Mouse (Mus musculus) kidney, postnatal 14 days (tissue): Measurements from ENCODE around the gene Gm43191.
"Not testable (repeated sequence)": the region's sequence is repeated elsewhere in the genome, so short reads cannot be mapped to it uniquely, and the experiment has no call there.

Experiments used
- DNase-seq: peaks from one replicate; pipeline ENCODE4 v3.0.0; 2022; ENCODE audit warnings: mixed read lengths

Gene Gm43191

GRCm38 (mm10) chr3:116681160-116681559 lies at the start of gene Gm43191:
Gene Gm43191 (minus strand): TSS chr3:116681260.
- no peak for DNase-seq

- no peak for DNase-seq
These were observed 48.6 kb upstream of the Gm43191 start for GRCm38 (mm10) chr3:116729483-116730174.

- DNase-seq: no peak
These were observed 45.7 kb upstream of the Gm43191 start for GRCm38 (mm10) chr3:116726807-116727206.

DNA sequence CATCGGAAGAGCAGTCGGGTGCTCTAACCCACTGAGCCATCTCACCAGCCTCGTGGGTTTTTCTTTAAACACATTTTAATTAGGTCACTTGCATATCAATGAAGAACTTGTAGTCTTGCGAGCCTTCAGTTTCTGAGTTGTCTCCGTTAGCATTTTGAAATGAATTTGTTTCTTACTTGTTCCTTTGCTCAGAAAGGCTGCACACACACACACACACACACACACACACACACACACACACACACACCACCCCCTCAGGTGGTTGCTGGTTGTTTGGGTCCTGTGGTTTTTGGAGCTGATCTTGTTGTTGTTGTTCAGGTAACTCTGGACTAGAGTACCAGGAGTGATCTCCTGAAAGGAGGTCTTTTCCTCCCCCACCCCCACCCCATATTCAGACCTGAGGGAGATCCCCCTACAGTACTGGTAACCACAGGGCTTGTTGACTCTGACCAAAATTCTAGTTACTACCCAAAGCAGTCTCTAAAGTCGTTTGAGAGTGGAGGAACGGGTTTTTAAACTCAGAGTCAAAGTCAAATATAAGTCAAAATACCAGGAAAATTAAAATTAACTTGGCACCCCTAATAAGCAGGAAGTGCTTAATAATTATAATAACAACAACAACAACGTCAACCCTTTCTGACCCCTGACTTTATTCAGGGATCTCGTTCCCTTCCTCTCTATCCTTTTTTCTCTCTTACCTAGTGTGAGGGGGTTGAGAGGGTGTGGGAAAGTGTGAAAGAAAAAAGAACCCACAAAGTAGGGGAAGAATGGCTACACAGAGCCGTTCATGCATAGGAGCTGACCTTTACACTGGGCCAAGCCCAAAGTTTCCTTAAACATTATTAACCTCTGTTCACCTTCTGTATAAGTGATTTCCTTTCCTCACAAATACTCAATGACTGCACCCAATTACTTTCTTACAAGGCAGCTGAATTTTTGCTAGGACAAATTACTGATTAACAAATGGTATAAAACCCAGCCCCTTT lies 42.7 kb upstream of the Gm43191 start:
- DNase-seq: no peak

DNA sequence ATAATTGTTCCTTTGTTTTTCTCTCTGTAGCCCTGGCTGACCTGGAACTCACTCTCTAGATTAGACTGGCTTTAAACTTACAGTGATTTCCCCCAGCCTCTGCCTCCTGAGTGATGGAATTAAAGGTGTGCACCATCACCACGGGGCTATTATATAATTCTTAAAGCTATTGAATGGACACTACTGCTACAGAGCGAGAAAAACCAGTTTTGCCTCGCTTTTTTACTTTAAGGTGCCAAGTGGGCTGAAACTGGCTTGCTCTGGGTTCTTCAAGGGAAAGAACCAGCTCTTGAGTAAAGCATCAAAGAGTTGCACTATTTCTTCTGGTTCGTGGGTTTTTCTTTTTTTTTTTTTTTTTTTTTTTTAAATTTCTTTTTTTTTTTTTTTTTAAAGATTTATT lies 41.9 kb upstream of the Gm43191 start:
- peak; percentile 24 for DNase-seq

DNA sequence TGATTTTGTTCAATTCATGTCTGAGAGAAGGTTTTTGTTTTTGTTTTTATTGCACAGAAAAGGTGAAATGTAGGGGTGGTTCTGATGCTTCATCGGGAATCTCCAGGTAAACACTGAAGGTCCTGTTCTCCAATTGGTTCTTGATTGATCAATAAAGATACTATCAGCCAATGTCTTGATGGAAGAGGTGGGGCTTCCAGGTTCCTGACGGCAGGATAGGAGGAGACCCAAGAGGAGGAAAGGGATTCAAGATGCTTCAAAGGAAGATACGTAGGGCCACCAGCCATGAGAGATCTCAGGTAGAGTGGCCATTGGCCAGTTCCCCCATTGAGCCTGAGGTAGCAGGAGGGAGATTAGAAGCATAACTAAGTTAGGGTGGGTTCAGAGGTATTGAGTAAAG lies 37.9 kb upstream of the Gm43191 start:
- DNase-seq: no peak

DNA sequence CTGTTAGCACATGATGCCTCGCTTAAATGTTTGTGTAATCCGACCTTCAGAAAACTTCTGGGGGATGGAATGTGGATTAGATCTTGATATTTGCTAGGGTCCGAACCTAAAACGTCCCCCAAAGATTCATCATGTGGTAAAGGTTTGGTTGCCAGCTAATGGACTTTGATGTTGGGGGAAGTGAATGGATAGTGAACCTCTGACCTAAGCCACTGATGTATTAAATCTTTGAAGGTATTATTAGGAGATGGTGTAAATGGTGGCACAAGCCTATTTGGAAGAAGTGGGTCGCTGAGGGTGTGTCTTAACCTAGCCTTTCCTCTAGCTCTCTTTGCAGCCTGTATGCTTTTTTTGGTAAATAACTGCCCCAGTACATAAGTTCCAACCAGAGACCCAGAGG lies 32.0 kb upstream of the Gm43191 start:
- peak; percentile 7 for DNase-seq

DNA sequence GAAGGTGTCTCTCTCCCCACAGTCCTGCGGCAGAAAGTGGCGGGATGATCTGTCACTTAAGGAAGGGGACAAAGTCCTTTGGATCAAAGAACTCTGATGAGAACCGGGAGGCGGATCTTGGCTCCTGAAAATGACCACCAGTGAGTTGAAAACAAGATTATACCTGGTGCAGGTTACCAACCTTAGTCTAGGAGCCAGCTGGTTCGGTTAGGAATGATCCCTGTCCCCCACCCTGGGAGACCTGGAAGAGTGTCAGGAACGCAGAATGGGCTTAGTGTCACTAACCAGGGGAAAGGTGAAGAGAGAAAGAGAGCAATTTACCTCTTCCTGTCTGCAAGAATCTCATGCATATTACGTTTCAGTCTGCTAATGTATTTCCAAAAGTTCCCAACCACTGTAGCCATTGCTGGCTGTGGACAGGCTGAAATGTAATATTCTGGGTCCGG lies 31.4 kb upstream of the Gm43191 start, which contains the start of gene Slc35a3:
Gene Slc35a3 (minus strand): TSS at position 396 of the 446 bp plus-strand sequence.
- no peak for DNase-seq

- DNase-seq: peak; percentile 87
These were observed 30.8 kb upstream of the Gm43191 start for GRCm38 (mm10) chr3:116711624-116712435.

DNA sequence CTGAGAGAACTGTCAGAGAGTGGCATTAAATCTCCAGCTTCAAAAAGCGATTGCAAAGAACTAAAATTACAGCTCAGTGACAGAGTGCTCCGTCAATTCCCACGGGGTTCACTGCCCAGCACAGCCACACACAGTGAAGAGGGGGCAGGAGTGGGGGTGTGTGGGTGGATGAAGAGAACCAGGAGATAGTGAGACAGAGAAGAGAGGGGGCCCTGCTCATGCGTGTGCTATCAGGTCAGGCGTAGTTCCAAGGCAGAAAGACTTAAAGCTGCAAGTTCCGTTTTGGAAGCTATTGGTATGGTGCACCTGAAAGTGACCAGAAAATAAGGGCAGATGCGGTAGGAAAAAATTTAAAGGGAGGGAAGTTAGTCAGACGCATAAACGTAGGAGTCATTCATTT lies 29.9 kb upstream of the Gm43191 start:
- DNase-seq: no peak

GRCm38 (mm10) chr3:116705637-116706204 lies 24.7 kb upstream of the Gm43191 start:
- no peak for DNase-seq

DNA sequence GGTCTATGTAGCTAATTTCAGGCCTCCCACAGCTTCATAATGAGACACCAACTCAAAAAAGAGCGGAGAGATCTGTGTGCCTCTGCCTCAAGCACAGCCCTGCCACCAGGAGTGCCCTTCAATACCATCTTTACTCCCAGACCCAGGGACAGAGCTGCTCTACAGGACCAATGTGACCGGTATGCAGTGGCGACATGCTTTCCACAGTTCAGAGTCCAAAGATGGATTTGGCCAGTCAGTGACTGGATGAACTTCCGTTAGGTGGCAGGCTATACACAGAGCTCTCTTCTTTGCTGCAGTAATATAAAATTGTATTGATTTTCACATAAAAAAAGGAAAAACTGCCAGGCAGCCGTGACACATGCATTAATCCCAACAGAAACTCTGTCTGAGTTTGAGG lies 22.8 kb upstream of the Gm43191 start:
- peak; percentile 8 for DNase-seq

GRCm38 (mm10) chr3:116702647-116703272 lies 21.7 kb upstream of the Gm43191 start:
- no peak for DNase-seq

- no peak for DNase-seq
These were observed 20.5 kb upstream of the Gm43191 start for GRCm38 (mm10) chr3:116701601-116702000.

- peak; percentile 13 for DNase-seq
These were observed 17.7 kb upstream of the Gm43191 start for GRCm38 (mm10) chr3:116698786-116699185.

DNA sequence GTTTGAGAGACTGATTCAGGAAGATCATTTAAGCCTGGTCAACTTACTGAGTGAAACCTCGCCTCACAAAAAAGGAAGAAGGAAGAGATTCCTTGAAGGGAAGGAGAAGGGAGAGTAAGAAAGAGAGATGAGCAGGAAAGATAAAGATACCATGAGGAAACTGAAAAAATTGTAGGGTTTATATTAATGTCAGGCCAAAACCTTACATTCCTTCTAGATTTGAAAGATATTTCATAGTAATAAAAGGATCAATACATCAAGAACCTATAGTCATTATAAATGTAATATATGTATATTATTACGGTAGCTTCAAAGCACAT lies 14.6 kb upstream of the Gm43191 start:
- DNase-seq: no peak

DNA sequence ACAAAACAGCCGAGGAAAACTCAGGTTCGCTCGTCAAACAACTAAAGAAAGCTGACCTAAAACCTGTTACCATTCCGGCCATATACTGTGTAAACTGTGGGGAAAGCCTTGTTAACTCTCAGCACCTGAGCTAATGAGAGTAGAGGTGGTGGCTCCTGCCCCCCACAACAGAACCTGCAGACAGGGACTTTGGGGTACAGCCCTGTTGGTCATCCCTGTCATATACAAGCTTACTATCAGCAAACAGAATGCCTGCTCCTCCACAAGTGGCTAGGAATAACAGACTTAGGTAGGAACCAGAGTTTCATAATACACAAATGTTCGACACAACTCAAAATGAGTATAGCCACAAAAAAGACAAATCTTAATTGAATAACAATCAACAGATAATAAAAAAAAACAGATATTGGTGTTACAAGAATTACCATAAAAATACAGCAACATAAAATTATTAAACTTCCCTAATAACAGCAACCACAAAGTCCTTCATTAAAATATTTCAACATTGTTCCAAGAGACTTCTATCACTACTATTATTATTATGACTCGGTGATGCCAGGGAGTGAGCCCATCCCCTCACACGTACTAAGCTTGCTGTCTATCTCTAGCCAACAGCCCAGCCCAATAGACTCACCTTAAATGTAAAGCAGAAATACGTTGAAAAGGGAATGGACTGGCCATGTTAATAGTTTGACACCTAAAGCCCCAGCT lies 14.1 kb upstream of the Gm43191 start:
- no peak for DNase-seq

DNA sequence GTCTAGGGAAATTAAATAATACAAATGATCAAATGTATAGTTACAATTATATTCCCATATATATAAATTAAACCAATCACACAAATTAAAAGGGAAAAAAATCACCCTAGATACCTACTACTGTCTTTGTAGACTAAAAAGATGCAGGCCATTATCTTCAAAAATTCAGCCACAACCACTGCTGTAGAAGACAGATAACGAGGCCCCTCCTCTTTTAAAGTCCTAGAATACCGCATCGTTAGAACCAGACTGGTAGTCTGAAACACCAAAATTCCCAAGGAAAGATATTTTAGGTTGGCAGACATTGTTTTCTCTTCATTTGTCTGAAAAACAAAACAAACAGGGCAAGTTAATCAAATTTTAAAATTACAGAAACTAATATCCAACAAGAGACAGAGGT lies 13.3 kb upstream of the Gm43191 start:
- no peak for DNase-seq

- not testable (repeated sequence) for DNase-seq
These were observed 16.8 kb downstream of the Gm43191 start for GRCm38 (mm10) chr3:116664281-116664680.

DNA sequence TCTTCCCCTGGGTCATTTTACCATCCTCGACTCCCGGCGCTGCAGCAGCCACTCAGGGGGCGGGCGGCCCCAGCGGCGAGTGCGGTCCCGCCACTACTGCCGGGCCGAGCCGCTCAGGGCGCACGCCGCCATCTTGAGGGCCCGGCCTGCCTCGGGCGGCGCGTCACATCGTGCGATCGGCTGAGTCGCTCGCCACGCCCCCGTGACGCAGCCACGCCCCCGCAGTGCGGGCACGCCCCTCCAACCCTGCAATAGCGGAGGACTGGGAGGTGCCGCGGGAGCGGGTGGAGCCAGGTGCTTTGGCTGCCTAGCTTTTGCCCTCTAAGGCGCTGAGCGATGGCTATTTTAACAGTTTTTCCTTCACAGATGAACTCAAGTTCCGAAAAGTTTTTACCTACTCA lies 18.6 kb downstream of the Gm43191 start, which contains the start of gene Mfsd14a:
Gene Mfsd14a (minus strand): TSS at position 215 of the 401 bp plus-strand sequence.
- DNase-seq: peak; percentile 100

GRCm38 (mm10) chr3:116661870-116662414 lies 19.1 kb downstream of the Gm43191 start:
- no peak for DNase-seq
